Mouse (Mus musculus) neural tube, embryonic 12.5 days (tissue): ENCODE measurements around the gene Adgrl1. TPM values are rescaled to one million over a fixed set of nuclear protein-coding genes. Genes with fewer than 3 reads are reported as not detected.
A peak's percentile ranks its signal among the peaks of the same experiment; 100 is the strongest.

Experiments used
- ATAC-seq: fragments of 200-750 bp; cut with Nextera tagmentation; 2 replicates; pipeline ENCODE4 v1.8.0; 2017; ENCODE audit warnings: low read depth, mild to moderate bottlenecking, moderate TSS enrichment, moderate library complexity; ENCODE audit not compliant: low FRiP score
- H3K27ac ChIP-seq: fragments of 300-500 bp; sonication (generic); 2 replicates; pipeline ENCODE4 v1.5.1; 2016
- H3K27me3 ChIP-seq: fragments of 300-500 bp; sonication (generic); replicated peaks from 2 replicates; pipeline ENCODE4 v1.6.1; 2016; ENCODE audit warnings: mild to moderate bottlenecking
- H3K36me3 ChIP-seq: fragments of 300-500 bp; sonication (generic); 2 replicates; pipeline ENCODE4 v1.6.1; 2016; ENCODE audit warnings: mild to moderate bottlenecking
- H3K4me1 ChIP-seq: fragments of 300-500 bp; sonication (generic); 2 replicates; pipeline ENCODE4 v1.6.1; 2016
- H3K4me2 ChIP-seq: fragments of 300-500 bp; sonication (generic); replicated peaks from 2 replicates; pipeline ENCODE4 v1.6.1; 2016; ENCODE audit warnings: mild to moderate bottlenecking
- H3K4me3 ChIP-seq: fragments of 300-500 bp; sonication (generic); 2 replicates; pipeline ENCODE4 v1.5.1; 2016
- H3K9ac ChIP-seq: fragments of 300-500 bp; sonication (generic); 2 replicates; pipeline ENCODE4 v1.6.1; 2016; ENCODE audit warnings: mild to moderate bottlenecking
- H3K9me3 ChIP-seq: fragments of 300-500 bp; sonication (generic); 2 replicates; pipeline ENCODE4 v1.6.1; 2016; ENCODE audit warnings: mild to moderate bottlenecking
- WGBS: fragments of 180-500 bp; shearing (Covaris S2); methylation state at CpG from one replicate; pipeline ENCODE4 v1.1.7; 2016; 5-methylcytosine and 5-hydroxymethylcytosine counted together
- polyA plus RNA-seq: library from polyadenylated mRNA; unstranded; fragments of >200 nt; fragmentation: Nextera tagmentation; extraction: Ambion mirVana; gene quantifications from 2 replicates; pipeline ENCODE4 v1.2.1, GENCODE M21; 2016

Gene Adgrl1
- 34.8 and 37.0 TPM in 2 replicates for polyA plus RNA-seq

- H3K36me3 ChIP-seq, result no peaks in the 10 kb centered on the region
- peak within 1 kb of the TSS; percentile 98 for H3K4me3 ChIP-seq
- peaks cover 8% of the 10 kb centered on the region for H3K27me3 ChIP-seq
- H3K4me1 ChIP-seq, result peaks cover 39% of the 10 kb centered on the region
- ATAC-seq, result peak; percentile 89
- peak within 1 kb of the TSS; percentile 78 for H3K4me2 ChIP-seq
- H3K9ac ChIP-seq, result peak within 1 kb of the TSS; percentile 95
- H3K27ac ChIP-seq, result peak within 1 kb of the TSS; percentile 96
- H3K9me3 ChIP-seq, result no peaks in the 10 kb centered on the region
- WGBS, result under 1% methylated on average over 70 of the region's 70 CpGs
Measured at GRCm38 (mm10) chr8:83899363-83900252, at the start of gene Adgrl1. Adgrl1 (plus strand) TSS chr8:83900105.

GRCm38 (mm10) chr8:83852329-83852728 is 47.6 kb upstream of the Adgrl1 start:
- Histone ChIP-seq H3K27me3 (no peaks in the 10 kb centered on the region), H3K27ac (no peak overlapping the region), H3K9ac (no peak overlapping the region), H3K4me2 (peak overlapping the region; percentile 24), H3K36me3 (no peaks in the 10 kb centered on the region), H3K9me3 (peaks cover 6% of the 10 kb centered on the region; the same call in 1 of the 2 replicates), H3K4me1 (no peaks in the 10 kb centered on the region), H3K4me3 (no peak overlapping the region)
- no peak for ATAC-seq
- 19% methylated on average over 8 of the region's 8 CpGs for WGBS

GRCm38 (mm10) chr8:83853323-83854050 is 46.4 kb upstream of the Adgrl1 start:
- Histone ChIP-seq H3K4me1 (no peaks in the 10 kb centered on the region), H3K4me3 (no peak overlapping the region)
- WGBS, result 65% methylated on average over 3 of the region's 3 CpGs

GRCm38 (mm10) chr8:83856486-83857065 is 43.3 kb upstream of the Adgrl1 start:
- Histone ChIP-seq H3K9ac (no peak overlapping the region), H3K27ac (no peak overlapping the region), H3K4me2 (no peak overlapping the region), H3K36me3 (no peaks in the 10 kb centered on the region), H3K9me3 (no peaks in the 10 kb centered on the region), H3K4me3 (no peak overlapping the region), H3K27me3 (0 out of 2 replicates have a peak, but pooled peaks cover 2% of the 10 kb centered on the region), H3K4me1 (no peaks in the 10 kb centered on the region)
- no peak for ATAC-seq
- 90% methylated on average over 6 of the region's 6 CpGs for WGBS

More at GRCm38 (mm10) chr8:83853323-83854050, 46.4 kb upstream of the Adgrl1 start:
- ATAC-seq, result no peak
- no peak overlapping the region for H3K27ac ChIP-seq
- H3K9ac ChIP-seq, result no peak overlapping the region
- no peaks in the 10 kb centered on the region for H3K36me3 ChIP-seq
- H3K4me2 ChIP-seq, result no peak overlapping the region
- H3K27me3 ChIP-seq, result no peaks in the 10 kb centered on the region
- H3K9me3 ChIP-seq, result no peaks in the 10 kb centered on the region

GRCm38 (mm10) chr8:83862439-83863268 is 37.3 kb upstream of the Adgrl1 start:
- Histone ChIP-seq H3K9me3 (no peaks in the 10 kb centered on the region), H3K4me3 (peak overlapping the region; percentile 15; the same call in 1 of the 2 replicates), H3K27ac (no peak overlapping the region), H3K4me2 (peak overlapping the region; percentile 56), H3K4me1 (peaks cover 8% of the 10 kb centered on the region), H3K9ac (0 out of 2 replicates have a peak overlapping the region, but pooled peaks have one; percentile 41), H3K36me3 (no peaks in the 10 kb centered on the region), H3K27me3 (0 out of 2 replicates have a peak, but pooled peaks cover 3% of the 10 kb centered on the region)
- WGBS, result 6% methylated on average over 24 of the region's 24 CpGs
- no peak for ATAC-seq

GRCm38 (mm10) chr8:83874881-83875655 is 24.8 kb upstream of the Adgrl1 start:
- peak overlapping the region; percentile 92 for H3K4me2 ChIP-seq
- WGBS, result under 1% methylated on average over 61 of the region's 66 CpGs
- no peaks in the 10 kb centered on the region for H3K36me3 ChIP-seq
- peaks cover 22% of the 10 kb centered on the region for H3K4me1 ChIP-seq
- peak overlapping the region; percentile 70 for H3K9ac ChIP-seq
- H3K4me3 ChIP-seq, result peak overlapping the region; percentile 66
- peak; percentile 84 for ATAC-seq
- peaks cover 13% of the 10 kb centered on the region for H3K27me3 ChIP-seq
- peak overlapping the region; percentile 59; the same call in 1 of the 2 replicates for H3K27ac ChIP-seq
- H3K9me3 ChIP-seq, result no peaks in the 10 kb centered on the region

- under 1% methylated on average over 11 of the region's 11 CpGs for WGBS
- no peaks in the 10 kb centered on the region for H3K9me3 ChIP-seq
- peaks cover 13% of the 10 kb centered on the region for H3K27me3 ChIP-seq
- ATAC-seq, result no peak; the same call in none of the 2 replicates
- peaks cover 22% of the 10 kb centered on the region for H3K4me1 ChIP-seq
- H3K4me2 ChIP-seq, result peak overlapping the region; percentile 92
- no peaks in the 10 kb centered on the region for H3K36me3 ChIP-seq
- peak overlapping the region; percentile 70 for H3K9ac ChIP-seq
- no peak overlapping the region for H3K27ac ChIP-seq
- H3K4me3 ChIP-seq, result peak overlapping the region; percentile 66
Measured at GRCm38 (mm10) chr8:83875656-83876040, 24.3 kb upstream of the Adgrl1 start.

- H3K36me3 ChIP-seq, result no peaks in the 10 kb centered on the region
- peaks cover 13% of the 10 kb centered on the region for H3K27me3 ChIP-seq
- H3K4me1 ChIP-seq, result peaks cover 22% of the 10 kb centered on the region
- H3K9ac ChIP-seq, result peak overlapping the region; percentile 70
- no peak overlapping the region for H3K27ac ChIP-seq
- H3K9me3 ChIP-seq, result no peaks in the 10 kb centered on the region
- 1% methylated on average over 41 of the region's 41 CpGs for WGBS
- H3K4me3 ChIP-seq, result peak overlapping the region; percentile 66
- peak overlapping the region; percentile 92 for H3K4me2 ChIP-seq
- ATAC-seq, result peak; percentile 14; the same call in 1 of the 2 replicates
Measured at GRCm38 (mm10) chr8:83876080-83876837, 23.6 kb upstream of the Adgrl1 start.

- H3K4me3 ChIP-seq, result no peak overlapping the region
- H3K27me3 ChIP-seq, result peaks cover 13% of the 10 kb centered on the region
- no peak for ATAC-seq
- WGBS, result 2% methylated on average over 10 of the region's 10 CpGs
- H3K4me1 ChIP-seq, result peaks cover 22% of the 10 kb centered on the region
- no peaks in the 10 kb centered on the region for H3K9me3 ChIP-seq
- H3K9ac ChIP-seq, result no peak overlapping the region
- no peak overlapping the region for H3K27ac ChIP-seq
- H3K36me3 ChIP-seq, result no peaks in the 10 kb centered on the region
- H3K4me2 ChIP-seq, result peak overlapping the region; percentile 92
Measured at GRCm38 (mm10) chr8:83876838-83877223, 23.1 kb upstream of the Adgrl1 start.

GRCm38 (mm10) chr8:83888409-83888808 is 11.5 kb upstream of the Adgrl1 start:
- Histone ChIP-seq H3K4me2 (no peak overlapping the region), H3K36me3 (no peaks in the 10 kb centered on the region), H3K27me3 (no peaks in the 10 kb centered on the region; the same call in 1 of the 2 replicates), H3K4me1 (no peaks in the 10 kb centered on the region), H3K4me3 (no peak overlapping the region), H3K9me3 (no peaks in the 10 kb centered on the region), H3K27ac (no peak overlapping the region), H3K9ac (no peak overlapping the region)
- ATAC-seq, result no peak
- WGBS, result 69% methylated on average over 2 of the region's 2 CpGs
